Mouse (Mus musculus) heart, embryonic 11.5 days (tissue): ENCODE data around the gene Nt5c2. TPM values are rescaled to one million over a fixed set of nuclear protein-coding genes. Genes with fewer than 3 reads are reported as not detected.
"Not testable (repeated sequence)": the region's sequence is repeated elsewhere in the genome, so short reads cannot be mapped to it uniquely, and the experiment has no call there.

Experiments used
- ATAC-seq: fragments of 200-750 bp; cut with Nextera tagmentation; replicated peaks from 2 replicates; pipeline ENCODE4 v1.8.0; 2017; ENCODE audit warnings: moderate library complexity; ENCODE audit not compliant: insufficient number of reproducible peaks, low FRiP score, low TSS enrichment
- H3K27ac ChIP-seq: fragments of 300-500 bp; sonication (generic); 2 replicates; pipeline ENCODE4 v1.5.1; 2014; ENCODE audit warnings: mild to moderate bottlenecking, low read depth, low read length
- H3K27me3 ChIP-seq: fragments of 300-500 bp; sonication (generic); 2 replicates; pipeline ENCODE4 v1.6.1; 2014; ENCODE audit warnings: mild to moderate bottlenecking, low read length, mixed read lengths; ENCODE audit not compliant: control insufficient read depth, insufficient read depth
- H3K36me3 ChIP-seq: fragments of 300-500 bp; sonication (generic); 2 replicates; pipeline ENCODE4 v1.6.1; 2014; ENCODE audit warnings: mild to moderate bottlenecking, low read length, moderate library complexity, mixed read lengths; ENCODE audit not compliant: control insufficient read depth, insufficient read depth
- H3K4me1 ChIP-seq: fragments of 300-500 bp; sonication (generic); 2 replicates; pipeline ENCODE4 v1.6.1; 2014; ENCODE audit warnings: low read length; ENCODE audit not compliant: control insufficient read depth, insufficient read depth
- H3K4me2 ChIP-seq: fragments of 300-500 bp; sonication (generic); 2 replicates; pipeline ENCODE4 v1.6.1; 2014; ENCODE audit warnings: mild to moderate bottlenecking, moderate library complexity
- H3K4me3 ChIP-seq: fragments of 300-500 bp; sonication (generic); 2 replicates; pipeline ENCODE4 v1.5.1; 2014; ENCODE audit warnings: low read depth, low read length
- H3K9ac ChIP-seq: fragments of 300-500 bp; sonication (generic); 2 replicates; pipeline ENCODE4 v1.6.1; 2014; ENCODE audit warnings: mild to moderate bottlenecking, low read depth, low read length, moderate library complexity
- H3K9me3 ChIP-seq: fragments of 300-500 bp; sonication (generic); replicated peaks from 2 replicates; pipeline ENCODE4 v1.6.1; 2016; ENCODE audit warnings: low read length; ENCODE audit not compliant: control insufficient read depth
- WGBS: fragments of 180-500 bp; shearing (Covaris S2); extraction: QIAGEN DNeasy Blood & Tissue Kit; methylation state at CpG from one replicate; pipeline ENCODE4 v1.1.7; 2014; ENCODE audit not compliant: insufficient replicate concordance; 5-methylcytosine and 5-hydroxymethylcytosine counted together
- polyA plus RNA-seq: library from polyadenylated mRNA; unstranded; fragments of >200 nt; fragmentation: Nextera tagmentation; extraction: Ambion mirVana; gene quantifications from 2 replicates; pipeline ENCODE4 v1.2.1, GENCODE M21; 2014

Gene Nt5c2
- polyA plus RNA-seq, 1 experiment from 2014 or later: 82.3 TPM

DNA sequence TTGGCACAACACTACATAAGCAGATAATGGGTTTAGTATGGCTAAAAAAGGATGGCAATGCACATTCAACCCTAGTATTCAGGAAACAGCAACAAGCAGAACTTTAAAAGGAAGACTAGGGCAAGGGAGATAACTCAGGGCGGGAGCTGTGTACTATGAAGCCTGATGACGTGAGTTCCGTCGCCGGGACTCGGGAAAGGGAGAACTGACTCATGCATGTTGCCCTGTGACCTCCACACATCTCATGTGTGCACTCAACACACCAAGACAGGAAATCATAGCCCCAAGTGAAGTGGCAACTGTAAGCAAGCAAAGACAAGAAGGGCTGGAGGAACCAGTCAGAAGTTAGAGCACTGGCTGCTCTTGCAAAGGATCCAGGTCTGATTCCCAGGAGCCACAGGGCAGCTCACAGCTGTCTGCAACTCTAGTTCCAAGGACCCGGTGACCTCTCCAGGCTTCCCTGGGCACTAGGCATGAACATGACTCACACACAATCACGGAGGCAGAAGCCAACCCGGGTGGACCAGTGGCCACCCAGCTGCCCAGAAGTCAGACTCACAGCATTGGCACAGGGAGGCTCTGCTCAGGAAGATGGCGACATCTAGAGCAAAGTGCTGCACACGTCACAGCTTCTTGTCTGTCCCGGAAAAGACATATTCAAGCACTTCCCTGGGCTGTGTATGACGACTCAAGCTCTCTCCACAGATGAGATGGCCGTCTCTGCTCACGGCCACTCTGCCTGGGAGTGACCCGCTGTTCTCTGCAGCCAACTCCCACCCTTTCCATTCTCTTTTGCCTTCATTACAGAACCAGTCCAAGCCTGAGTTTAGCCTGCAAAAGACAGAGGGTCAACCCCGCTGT is 35.8 kb downstream of the Nt5c2 start:
- no peak overlapping the region for H3K4me2 ChIP-seq
- H3K4me1 ChIP-seq: peaks cover 13% of the 10 kb centered on the region; the same call in 1 of the 2 replicates
- H3K36me3 ChIP-seq: no peaks in the 10 kb centered on the region
- no peak overlapping the region for H3K27ac ChIP-seq
- H3K9me3 ChIP-seq: no peaks in the 10 kb centered on the region
- no peak for ATAC-seq
- H3K4me3 ChIP-seq: no peak overlapping the region
- 73% methylated on average over 17 of the region's 17 CpGs for WGBS
- no peak overlapping the region for H3K9ac ChIP-seq
- H3K27me3 ChIP-seq: no peaks in the 10 kb centered on the region

DNA sequence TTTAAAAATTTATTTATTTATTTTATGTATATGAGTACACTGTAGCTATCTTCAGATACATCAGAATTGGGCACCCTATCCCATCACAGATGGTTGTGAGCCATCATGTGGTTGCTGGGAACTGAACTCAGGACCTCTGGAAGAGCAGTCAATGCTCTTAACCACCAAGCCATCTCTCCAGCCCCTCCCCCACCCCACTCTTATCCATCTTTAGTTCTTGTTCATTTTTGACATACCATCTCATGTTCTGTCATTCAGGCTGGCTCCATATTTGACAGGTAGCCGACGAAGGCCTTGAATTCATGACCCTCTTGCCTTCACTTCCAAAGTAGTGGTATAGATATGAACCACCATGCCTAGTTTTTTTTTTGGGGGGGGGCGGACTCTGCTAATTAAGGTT is 36.9 kb downstream of the Nt5c2 start:
- not testable (repeated sequence) for H3K27ac ChIP-seq, H3K4me2 ChIP-seq, ATAC-seq, H3K27me3 ChIP-seq, H3K36me3 ChIP-seq, H3K4me1 ChIP-seq, H3K4me3 ChIP-seq, H3K9ac ChIP-seq, H3K9me3 ChIP-seq
- 88% methylated on average over 3 of the region's 3 CpGs for whole genome bisulfite sequencing

- H3K4me1 ChIP-seq: 0 out of 2 replicates have a peak, but pooled peaks cover 3% of the 10 kb centered on the region
- no peak for ATAC-seq
- H3K4me2 ChIP-seq: no peak overlapping the region
- no peaks in the 10 kb centered on the region for H3K9me3 ChIP-seq
- 71% methylated on average over 6 of the region's 6 CpGs for WGBS
- H3K27ac ChIP-seq: no peak overlapping the region
- no peak overlapping the region for H3K4me3 ChIP-seq
- no peaks in the 10 kb centered on the region for H3K27me3 ChIP-seq
- no peak overlapping the region for H3K9ac ChIP-seq
- H3K36me3 ChIP-seq: no peaks in the 10 kb centered on the region
These were observed 37.5 kb downstream of the Nt5c2 start for GRCm38 (mm10) chr19:46977460-46977859.

GRCm38 (mm10) chr19:46976743-46977142 is 38.2 kb downstream of the Nt5c2 start:
- WGBS: 51% methylated on average over 2 of the region's 2 CpGs
- no peaks in the 10 kb centered on the region for H3K9me3 ChIP-seq
- H3K36me3 ChIP-seq: no peaks in the 10 kb centered on the region
- no peak overlapping the region for H3K9ac ChIP-seq
- peaks cover 4% of the 10 kb centered on the region; the same call in 1 of the 2 replicates for H3K4me1 ChIP-seq
- H3K4me2 ChIP-seq: no peak overlapping the region
- H3K27me3 ChIP-seq: no peaks in the 10 kb centered on the region
- ATAC-seq: no peak
- H3K4me3 ChIP-seq: no peak overlapping the region
- H3K27ac ChIP-seq: no peak overlapping the region

DNA sequence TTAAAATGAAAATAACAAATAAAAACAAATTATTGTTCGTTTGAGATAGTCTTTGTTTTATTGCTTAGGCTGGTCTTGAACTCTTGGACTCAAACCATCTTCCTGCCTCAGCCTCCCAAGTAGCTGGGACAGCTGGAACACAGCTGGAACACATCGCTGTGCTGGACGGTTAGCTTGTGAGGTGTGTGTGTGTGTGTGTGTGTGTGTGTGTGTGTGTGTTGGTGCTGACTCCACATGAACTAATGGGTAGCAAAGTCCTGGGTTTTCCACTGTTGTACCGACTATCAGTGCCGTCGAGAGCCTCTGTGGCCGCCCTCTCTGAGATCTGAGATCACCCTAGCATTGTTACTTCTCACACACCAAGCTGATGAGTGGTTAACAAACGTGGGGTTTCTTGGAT is 39.0 kb downstream of the Nt5c2 start:
- Histone ChIP-seq H3K4me3 (no peak overlapping the region), H3K27me3 (no peaks in the 10 kb centered on the region), H3K9me3 (no peaks in the 10 kb centered on the region), H3K4me1 (peaks cover 11% of the 10 kb centered on the region), H3K4me2 (no peak overlapping the region), H3K27ac (no peak overlapping the region), H3K36me3 (no peaks in the 10 kb centered on the region), H3K9ac (no peak overlapping the region)
- WGBS: 79% methylated on average over 8 of the region's 8 CpGs
- no peak for ATAC-seq

DNA sequence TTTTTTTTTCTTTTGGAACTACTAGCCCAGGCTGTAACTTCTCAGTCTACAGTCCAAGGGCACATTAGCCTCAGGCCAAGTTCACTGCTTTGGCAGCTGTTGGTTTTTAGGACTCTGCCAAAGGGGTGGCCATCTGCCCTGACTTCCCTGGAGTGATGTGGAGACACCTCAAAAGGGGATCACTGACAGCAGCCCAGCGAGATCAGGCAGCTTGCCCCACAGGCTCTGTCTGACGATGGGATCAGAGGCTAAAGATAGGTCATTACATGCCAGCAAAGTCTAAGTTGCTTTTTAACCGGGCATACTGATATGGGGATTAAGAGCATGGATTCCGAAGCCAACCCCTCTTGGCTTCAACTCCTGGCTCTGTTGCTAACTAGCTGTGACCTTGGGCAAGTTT is 39.4 kb downstream of the Nt5c2 start:
- Histone ChIP-seq H3K27me3 (no peaks in the 10 kb centered on the region), H3K4me1 (peaks cover 11% of the 10 kb centered on the region), H3K4me3 (no peak overlapping the region), H3K36me3 (no peaks in the 10 kb centered on the region), H3K27ac (no peak overlapping the region), H3K4me2 (no peak overlapping the region), H3K9me3 (no peaks in the 10 kb centered on the region), H3K9ac (no peak overlapping the region)
- WGBS: 39% methylated on average over 4 of the region's 4 CpGs
- no peak for ATAC-seq

- ATAC-seq: no peak
- no peaks in the 10 kb centered on the region for H3K9me3 ChIP-seq
- WGBS: 91% methylated on average over 3 of the region's 3 CpGs
- H3K4me3 ChIP-seq: no peak overlapping the region
- H3K9ac ChIP-seq: no peak overlapping the region
- H3K27ac ChIP-seq: no peak overlapping the region
- no peak overlapping the region for H3K4me2 ChIP-seq
- peaks cover 28% of the 10 kb centered on the region for H3K4me1 ChIP-seq
- no peaks in the 10 kb centered on the region for H3K27me3 ChIP-seq
- no peaks in the 10 kb centered on the region for H3K36me3 ChIP-seq
These were observed 42.8 kb downstream of the Nt5c2 start for GRCm38 (mm10) chr19:46972159-46972558.

DNA sequence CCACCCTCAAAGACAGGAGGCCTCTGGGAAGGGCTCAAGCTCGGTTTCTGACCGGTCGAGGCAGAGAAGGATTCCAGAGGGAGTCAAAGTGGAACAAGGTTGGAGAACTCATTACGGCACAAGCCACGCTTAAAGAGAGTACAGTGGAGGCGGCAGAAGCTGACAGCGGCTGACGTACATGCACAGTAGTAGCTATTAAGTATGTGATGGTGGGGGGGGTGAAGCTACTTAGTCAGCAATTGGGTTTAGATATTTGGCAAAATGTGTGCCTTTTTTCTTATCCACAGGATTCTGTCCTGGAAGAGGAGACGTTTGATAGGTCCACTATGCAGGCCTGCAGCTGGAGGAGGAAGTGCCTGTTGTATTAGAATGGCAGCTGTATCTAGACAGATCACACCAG is 43.2 kb downstream of the Nt5c2 start:
- no peak for ATAC-seq
- H3K4me2 ChIP-seq: no peak overlapping the region
- WGBS: 71% methylated on average over 9 of the region's 9 CpGs
- no peak overlapping the region for H3K9ac ChIP-seq
- no peaks in the 10 kb centered on the region for H3K9me3 ChIP-seq
- H3K27me3 ChIP-seq: no peaks in the 10 kb centered on the region
- no peak overlapping the region for H3K4me3 ChIP-seq
- no peaks in the 10 kb centered on the region for H3K36me3 ChIP-seq
- H3K27ac ChIP-seq: 0 out of 2 replicates have a peak overlapping the region, but pooled peaks have one; percentile 29
- peaks cover 28% of the 10 kb centered on the region for H3K4me1 ChIP-seq
